Mouse (Mus musculus) natural killer cell, adult 2 months (primary cell): ENCODE measurements at regions not wholly inside any gene's neighbourhood (a gene's known extent, or its start where the extent isn't known, plus 50 kb on each side); places are given as distances from the start of the nearest gene placed in this dataset.
"Not testable (repeated sequence)": the region's sequence is repeated elsewhere in the genome, so short reads cannot be mapped to it uniquely, and the experiment has no call there.

Experiments used
- DNase-seq, 2 experiments: peaks; one replicate each; pipeline ENCODE4 v3.0.0; 2022; ENCODE audit warnings: low spot score in 2 of 2

DNA sequence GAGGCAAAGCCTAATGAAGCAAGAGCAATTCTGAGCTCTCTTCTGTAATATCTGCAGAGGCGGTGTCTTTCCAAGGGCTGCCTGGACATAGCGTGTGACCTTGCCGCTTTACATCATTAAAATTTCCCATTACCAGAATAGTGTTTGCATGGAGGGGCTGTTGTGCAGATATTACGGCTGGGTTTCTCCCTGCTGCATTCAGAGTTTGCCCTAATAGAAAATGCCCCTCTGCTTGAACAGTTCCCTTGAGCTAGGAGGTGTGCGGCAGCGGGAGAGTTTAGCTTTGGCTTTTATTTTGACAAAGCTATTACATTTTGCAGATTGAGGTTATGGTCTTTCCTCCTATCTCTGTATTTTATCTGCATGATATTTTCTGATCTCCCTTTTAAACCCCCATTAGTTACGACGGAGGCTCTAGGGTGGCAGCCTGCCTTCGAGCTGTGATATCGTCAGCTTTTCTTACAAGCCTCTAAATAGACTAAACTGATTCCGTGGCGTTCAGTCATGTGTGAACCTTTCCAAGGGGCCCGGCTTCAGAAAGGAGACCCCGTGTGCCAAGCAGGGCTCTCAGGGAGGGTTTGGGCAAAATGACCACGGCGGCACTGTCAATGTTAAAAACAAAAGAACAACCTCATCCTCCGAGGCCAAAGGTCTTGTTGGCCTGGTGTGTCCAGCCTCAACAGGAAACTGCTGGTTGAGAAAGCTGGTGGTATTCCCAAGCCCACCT, 182.2 kb upstream of the Pmfbp1 start:
- no peak for DNase-seq

DNA sequence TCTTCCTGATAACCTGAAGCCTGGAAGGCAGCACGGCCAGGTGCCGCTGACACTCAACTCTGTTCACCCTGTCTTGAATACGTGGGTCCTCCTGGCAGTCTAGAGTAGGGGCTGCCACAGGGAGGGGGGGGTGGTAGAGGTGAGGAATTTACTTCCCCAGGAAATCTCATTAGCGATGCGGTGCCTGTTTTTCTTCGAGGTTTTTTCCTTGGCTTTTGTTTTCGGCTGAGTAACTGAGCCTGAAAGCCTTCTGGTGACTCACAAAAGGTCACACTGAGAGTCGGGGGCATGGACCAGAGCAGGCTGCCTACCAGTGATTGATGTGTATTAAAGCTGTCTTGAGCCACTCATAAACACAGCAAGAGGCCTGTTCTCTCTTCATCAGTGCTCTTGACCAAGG, 181.1 kb upstream of the Pmfbp1 start:
- no peak for DNase-seq

DNA sequence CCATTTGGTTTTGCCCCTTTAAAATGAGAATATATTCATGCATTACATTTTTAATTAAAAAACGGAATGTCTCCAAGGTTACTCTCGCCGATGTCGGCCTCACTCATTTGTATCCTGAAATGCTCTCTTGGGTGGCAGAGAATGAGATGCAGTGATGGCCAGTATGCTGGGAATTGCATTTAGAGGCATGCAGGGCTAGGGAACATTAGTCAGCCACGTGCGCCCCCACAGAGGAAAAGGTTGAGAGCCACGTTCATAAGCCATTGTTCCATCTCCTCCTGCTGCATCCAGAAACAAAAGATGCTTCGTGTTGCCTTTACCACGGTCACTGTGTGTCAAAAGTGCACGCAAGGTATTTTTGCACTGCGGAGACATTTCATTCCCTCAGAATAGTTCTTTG, 172.9 kb upstream of the Pmfbp1 start:
- no peak for DNase-seq

DNA sequence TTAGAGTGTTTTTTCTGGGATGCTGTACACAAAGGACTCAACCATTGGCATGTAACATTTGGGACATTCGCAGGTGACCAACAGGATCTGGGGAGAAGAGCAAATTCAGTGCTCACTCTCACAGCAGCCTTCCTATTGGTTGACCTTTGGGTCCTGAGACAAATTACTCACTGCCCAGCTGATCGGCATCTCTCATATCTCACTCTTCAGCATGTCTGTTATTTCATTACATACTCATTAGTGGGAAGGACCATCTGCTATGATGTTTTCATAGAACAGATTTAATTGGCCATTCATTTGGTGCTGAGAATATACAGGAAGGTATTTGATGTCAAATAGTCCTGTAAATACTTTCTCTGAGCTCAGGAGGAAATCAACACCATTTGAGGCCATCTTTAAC, 170.5 kb upstream of the Pmfbp1 start:
- DNase-seq, result no peak

DNA sequence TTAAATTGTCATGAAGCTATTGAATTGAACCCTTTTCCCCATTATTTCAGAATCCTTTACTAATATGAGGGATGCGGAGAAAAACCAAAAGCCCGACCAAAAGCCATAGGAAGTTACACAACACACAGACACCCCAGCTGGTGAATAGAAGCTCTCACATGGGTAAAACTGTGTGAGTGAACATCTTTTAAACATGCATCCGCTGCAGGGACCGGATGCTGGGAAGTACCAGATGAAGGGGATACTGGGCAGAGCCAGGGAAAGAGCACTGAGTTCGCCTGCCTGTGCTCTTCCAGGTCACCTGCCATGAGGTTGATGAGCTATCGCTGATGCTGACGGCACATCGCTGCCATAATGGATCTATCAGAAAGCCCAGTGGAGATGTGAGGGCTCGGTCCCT, 169.6 kb upstream of the Pmfbp1 start:
- no peak for DNase-seq

DNA sequence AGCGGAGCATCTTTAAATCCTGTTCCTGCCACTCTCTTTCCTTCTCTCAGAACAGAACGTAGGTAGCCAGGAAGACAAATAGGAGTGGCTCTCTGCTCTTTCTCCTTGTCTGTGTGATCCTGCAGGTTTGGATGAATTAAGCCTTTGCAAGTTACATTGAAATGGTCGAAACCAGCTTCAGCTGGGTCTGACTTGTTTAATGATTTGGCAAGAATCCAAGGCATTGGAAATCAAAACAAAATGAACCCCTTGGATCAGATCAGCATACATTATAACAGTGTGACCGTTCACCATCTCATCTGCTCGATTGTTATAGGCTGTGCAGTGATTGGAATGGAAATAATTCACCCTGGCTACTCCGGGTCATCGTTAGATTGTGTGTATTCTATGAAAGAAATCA, 157.6 kb upstream of the Pmfbp1 start:
- no peak for DNase-seq

DNA sequence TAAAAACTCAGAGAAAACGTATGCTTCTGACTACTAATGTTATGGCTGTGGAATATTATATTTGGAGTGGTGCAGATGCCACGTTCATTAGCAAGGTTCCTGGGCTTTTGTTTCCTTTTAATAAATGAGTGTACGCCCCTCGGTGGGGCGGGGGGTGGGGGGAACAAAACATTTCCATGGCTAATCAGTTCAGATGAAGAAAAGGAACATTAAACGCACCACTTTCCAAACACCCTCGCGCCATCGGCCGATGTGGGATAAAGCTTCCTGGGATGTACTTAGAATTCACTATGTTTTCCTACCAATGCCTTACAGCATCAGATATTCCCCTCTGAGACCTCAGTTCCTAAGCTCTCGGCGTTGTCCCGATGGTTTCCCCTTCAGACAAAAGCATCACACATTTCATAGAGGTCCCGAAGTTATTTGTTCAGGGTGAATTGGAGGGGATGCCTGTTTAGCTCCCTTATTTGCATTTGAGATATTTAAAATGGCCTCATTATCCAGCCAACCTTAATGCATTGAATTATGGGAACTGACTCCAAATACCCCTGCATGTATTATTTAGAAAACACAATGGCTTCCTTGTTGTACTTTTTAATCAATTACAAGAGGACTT, 155.5 kb upstream of the Pmfbp1 start:
- no peak for DNase-seq

DNA sequence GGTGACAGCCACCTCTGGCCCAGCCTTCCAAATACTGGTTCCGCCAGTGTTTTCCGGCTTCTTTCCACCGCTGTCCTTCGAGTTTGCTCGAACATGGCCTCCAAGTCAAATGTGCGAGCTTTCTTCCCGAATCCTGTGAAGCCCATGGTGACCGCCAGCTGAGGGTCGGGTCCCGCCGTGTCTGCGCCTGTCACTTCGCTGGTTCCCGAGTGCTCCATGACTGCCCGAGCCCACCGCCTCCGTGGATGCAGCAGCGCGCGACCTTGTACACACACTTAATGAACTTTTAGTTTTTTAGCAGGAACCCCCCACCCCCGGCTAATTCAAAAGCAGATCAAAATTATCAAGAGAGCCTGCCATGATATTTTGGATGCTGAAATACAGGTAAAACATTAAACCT, 153.2 kb upstream of the Pmfbp1 start:
- DNase-seq, result not testable (repeated sequence)

DNA sequence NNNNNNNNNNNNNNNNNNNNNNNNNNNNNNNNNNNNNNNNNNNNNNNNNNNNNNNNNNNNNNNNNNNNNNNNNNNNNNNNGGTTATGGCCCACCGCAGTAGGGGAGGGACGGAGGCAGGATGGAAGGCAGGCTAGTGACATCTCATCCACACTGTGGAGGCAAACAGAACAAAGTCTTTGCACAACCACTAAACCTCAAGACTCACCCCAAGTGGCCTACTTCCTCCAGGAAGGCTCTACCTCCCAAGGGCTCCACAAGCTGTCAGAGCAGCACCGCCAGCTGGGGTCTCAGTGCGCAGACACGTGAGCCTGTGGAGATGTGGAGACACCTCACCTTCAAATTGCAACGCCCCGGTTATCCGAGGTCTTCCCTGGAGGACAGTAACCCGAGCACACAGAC, 138.7 kb upstream of the Pmfbp1 start:
- DNase-seq, result no peak

DNA sequence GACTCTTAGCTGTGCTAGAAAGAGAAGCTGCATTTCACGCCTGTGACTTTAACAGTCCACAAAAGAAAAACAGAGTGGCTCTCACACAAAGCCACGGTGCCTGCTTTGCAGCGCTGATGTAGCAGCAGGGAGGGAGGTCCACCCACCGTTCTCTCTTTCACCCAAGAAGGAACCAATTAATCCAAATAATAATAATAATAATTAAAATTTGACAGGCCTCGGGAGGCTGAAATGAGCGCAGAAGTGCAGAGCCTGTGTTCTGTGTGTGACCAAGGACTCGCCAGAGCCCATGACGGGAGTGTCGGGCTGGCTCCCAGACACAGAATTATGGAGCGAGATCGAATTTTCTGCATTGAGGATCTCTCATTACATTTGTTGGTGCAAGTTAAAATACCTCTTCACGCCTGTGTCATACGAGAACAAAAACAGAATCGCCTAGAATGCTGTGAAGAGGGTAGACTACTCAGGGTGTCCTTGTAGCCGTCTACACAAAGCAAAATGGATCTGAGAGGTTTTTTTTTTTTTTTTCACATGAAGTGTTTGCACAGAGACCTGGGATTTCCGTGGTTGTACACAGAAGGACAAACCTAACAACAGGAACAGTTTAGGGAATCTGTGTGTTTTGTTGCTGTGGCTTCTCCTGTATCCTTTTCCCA, 134.3 kb upstream of the Pmfbp1 start:
- no peak for DNase-seq

DNA sequence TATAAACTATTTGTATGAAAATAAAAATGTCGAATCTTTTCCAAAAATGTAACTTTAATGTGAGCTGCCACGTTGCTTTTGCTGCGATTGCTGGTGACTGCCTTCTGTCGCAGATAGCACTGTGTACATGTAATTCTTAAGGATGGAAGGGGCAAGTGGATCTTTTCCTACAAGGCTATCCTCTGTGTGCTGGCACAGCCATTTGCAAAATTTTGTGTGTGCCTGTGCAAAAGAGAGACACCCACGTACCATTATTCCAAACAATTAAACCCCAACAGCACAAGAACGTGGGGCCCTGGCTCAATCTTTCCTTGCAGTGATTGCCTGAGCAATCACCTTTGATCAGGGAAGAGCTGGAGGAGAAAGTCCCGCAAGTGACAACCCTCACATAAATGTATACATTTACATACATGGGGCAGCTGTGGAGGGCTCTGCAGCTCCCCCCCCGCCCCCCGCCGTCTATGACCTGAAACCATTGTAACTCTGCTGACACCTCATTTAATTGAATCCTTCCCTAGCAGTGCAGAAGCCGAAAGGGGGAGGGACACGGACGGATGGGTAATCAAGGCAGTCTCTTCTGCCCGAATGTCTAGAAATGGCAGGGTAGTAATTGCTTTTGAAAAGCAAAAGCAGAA, 133.6 kb upstream of the Pmfbp1 start:
- DNase-seq, result no peak

DNA sequence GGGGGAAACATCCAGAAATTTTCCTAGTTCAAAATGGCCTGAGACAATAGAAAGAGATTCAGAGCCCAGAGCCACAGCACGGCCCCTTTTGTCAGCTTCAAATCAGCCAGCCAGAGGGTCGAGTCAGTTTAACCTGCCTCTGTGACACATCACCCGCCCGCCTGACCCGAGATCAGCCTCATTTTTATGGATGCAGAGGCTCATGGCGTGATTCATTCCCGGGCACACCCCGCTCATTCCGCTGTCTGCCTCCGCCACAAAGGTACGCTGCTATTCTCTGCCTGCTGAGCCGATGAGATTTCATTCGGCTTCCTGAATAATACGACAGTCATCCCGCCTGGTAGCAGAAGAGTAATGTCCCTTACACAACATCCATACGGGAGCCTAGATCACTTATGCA, 132.9 kb upstream of the Pmfbp1 start:
- no peak for DNase-seq

DNA sequence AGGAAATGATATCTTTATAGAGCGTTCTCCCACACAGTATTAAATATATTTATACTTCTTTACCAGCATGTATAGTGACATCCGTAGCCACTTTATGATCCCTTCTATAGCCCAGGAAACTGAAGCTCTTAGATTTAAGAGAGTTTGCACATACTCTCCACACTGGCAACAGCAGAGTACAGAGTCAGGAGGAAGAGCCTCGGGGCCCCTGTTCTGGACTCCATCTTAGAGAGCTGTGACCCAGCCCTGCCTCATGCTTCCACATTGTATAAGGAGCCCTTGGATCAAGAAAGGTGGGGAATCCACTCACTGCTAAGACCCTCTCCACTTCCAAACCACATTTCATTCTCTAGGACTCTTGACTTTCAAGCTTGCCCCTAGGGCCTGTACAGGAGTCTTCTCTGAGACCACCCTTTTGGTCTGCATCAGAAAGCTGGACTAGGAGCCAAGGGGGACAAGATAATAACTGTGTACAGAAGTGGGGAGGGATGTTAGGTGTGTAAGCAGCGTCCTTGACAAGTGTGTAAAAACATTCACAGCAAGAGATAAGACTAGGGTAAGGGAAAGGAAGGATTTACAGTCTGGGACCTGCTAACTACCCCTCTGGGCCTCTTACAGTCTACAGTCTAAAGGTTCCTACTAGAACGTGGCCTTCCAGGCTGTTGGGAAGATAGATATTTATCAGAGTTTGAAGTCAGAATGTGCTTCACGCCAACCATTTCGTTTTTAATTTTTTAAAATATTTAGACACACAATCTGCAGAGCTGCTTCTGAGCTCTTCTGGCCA, 132.1 kb upstream of the Pmfbp1 start:
- no peak for DNase-seq

DNA sequence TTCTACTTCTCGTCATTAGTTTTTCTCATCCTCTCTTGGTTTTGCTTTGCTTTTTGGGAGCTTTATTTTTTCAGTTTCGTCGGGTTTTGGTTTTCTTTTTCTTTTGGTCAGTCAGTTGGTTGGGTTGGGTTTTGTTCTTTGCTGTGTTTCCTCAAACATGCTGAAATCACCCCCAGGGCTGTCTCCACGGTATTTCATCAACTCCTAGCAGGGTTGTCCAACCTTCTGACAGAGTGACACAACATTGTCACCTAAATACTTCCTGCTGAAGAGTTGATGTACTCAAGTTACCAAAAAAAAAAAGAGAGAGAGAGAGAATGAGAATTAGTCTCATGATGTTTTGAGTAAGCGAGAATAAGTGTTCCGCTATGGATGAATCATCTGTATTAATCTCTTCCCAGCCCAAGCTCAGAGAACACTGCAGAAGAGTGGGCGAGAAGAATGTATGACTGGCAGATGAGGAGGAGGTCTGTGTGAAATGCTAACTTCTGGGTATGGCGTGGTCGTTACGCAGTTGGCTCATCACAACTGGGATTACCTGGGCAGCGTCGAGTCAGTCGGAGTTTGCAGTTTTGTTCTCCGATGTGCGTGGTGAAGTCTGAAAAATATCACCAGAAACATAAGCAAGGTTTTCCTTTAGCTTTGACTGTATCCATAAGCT, 130.5 kb upstream of the Pmfbp1 start:
- no peak for DNase-seq

DNA sequence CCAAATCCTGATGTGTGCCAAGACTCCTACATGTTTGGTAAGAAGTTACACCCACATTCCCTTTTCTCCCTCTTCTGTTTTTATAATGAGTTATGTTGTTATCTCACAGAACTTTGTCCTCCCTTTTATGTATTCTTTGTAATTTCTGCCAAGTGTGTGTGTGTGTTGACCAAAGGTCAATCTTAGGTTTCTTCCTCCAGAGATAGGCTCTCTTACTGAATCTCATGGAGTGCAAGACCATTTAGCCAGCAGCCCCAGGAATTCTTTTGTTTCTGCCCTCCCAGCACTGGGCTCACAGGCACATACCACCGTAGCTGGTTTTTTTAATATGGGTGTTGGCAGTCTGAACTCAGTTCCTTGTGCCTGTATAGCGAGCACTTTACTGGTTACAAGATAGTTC, 119.8 kb upstream of the Pmfbp1 start:
- DNase-seq, result no peak

DNA sequence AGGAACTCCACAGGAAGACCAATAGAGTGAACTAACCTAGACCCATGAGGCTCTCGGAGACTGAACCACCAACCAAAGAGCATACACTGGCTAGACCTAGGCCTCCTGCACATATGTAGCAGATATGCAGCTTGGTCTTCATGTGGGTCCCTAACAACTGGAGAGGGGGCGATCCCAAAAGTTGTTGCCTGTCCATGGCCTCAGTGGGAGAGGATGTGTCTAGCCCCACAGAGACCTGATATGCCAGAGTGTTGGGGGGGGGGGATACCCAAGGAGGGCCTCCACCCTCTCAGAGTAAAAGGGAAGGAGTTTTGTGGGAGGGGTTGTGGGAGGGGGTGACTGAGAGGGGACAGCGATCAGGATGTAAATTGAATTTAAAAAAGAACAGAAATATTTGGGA, 108.9 kb upstream of the Pmfbp1 start:
- no peak for DNase-seq

DNA sequence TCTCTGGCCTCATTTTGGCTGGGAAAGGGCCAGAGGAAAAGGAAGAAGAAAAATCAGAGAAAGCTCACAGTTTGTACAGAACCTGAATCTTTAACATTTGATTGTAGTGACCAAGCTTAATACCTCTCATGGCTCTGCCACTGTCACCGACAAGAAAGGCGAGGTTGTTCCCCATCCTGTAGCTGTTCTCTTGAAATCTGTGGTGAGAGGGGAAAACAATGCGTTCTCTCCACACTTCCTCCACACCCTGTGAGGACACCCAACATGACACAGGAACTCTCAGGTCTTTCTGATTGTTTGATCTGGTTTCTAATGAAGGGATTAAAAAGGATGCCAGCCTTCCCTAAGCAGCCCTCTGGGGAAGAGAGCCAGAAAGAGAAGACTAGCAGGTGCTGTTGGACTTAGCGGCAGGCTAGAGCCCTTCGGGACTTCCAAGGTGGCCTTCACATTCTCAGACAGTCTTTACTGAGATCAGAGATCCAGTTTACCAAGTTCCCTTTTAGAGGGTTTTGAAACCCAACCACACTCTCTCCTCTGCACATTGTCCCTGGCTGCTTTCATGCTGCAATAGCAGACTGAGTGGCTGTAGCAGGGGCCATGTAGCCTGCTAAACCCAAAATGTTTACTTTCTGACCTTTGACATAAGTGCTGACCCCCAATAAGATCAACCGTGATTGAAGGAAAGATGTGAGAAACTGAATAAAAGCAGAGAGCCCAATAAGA, 98.5 kb upstream of the Pmfbp1 start:
- DNase-seq, result no peak

DNA sequence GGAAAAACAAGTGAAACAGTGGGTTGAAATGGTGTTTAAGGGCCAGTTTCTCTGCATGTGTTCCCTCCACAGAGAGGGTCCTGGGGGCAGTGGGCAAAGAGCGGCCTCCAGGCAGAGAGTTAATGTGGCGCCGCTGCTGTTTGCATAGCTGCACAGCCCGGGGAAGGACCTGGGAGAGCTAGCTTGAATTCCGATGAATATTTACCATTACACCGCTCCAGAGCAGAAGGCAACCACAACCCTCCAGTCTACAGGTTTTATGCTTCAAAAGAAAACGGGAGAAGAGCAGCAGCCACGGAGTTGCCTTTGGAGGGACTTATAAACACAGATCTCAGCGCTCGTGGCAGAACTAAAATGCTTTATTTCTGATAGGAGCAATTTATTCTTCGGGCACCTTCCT, 94.2 kb upstream of the Pmfbp1 start:
- no peak for DNase-seq

DNA sequence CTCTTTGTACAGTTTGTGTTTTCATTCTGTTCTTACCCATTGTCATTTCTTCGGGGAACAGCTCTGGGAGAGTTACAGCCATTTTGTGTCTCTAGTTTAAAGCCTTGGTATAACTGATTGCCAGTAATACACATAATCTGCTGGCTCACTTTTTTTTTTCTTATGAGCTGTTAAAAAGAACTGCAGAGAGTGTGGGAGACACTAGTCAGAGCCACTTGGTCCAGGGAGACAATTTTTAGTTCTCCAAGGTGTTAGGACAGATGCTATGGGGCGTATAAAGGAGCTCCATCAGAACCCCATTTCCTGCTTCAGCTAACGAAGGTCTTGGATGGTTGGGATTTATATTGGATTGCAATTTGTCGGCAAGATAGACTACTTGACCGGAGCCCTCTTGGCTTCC, 93.6 kb upstream of the Pmfbp1 start:
- DNase-seq, result no peak

DNA sequence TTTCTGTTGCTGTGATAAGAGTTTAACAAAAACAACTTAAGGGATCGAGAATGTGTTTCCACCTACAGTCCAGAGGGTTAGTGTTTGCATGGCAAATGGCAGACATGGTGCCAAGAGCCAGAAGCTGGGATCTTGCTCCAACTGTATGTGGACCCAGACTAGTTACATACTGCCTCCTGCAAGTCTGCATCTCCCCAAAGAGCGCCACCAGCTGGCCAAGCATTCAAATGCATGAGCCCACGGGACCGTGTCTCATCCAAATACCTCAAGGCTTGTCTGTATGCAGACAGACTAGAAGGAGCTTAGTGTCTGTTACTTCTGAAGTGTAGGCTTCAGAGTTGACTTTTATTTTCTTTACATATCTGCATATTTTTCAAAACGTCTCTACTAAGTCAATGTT, 85.9 kb upstream of the Pmfbp1 start:
- DNase-seq, result no peak

DNA sequence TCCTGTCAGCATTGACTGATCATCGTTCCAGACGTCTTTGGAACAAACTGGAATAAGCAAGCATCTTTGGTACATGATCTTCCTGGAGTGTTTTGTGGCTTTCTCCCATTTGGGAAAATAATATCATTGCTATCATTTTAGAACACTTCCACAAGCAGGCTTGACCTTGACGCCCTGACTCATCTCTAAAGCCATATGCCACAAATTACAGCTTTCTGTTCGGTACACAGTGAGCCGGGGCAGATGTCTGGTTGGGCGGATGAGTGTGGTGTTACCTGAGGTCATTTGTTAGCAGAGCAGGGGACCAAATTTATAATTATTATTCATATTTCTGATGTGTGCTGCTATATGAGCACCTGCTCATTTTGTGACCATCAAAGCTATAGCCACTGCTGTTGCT, 83.3 kb upstream of the Pmfbp1 start:
- no peak for DNase-seq
